Mouse (Mus musculus) bone marrow, adult 2 months (tissue): ENCODE data around the gene Dhrs7.

Source experiments
- CTCF ChIP-seq: fragments of 200-500 bp; IDR thresholded peaks from 2 replicates; pipeline ENCODE4 v1.5.1; 2011; ENCODE audit warnings: low read length, control low read depth; ENCODE audit not compliant: control insufficient read depth, insufficient read depth
- POLR2A ChIP-seq: fragments of 200-500 bp; IDR thresholded peaks from 2 replicates; pipeline ENCODE4 v1.6.1; 2011; ENCODE audit warnings: low read depth, mild to moderate bottlenecking, control low read depth, low read length, borderline replicate concordance; ENCODE audit not compliant: control insufficient read depth

- TF ChIP-seq CTCF (no peak), POLR2A (no peak)
Observed at GRCm38 (mm10) chr12:72628751-72629150, 36.0 kb downstream of the Dhrs7 start.
